Mouse (Mus musculus): ENCODE data around the gene Scgn. TPM values are rescaled to one million over a fixed set of nuclear protein-coding genes. Genes with fewer than 3 reads are reported as not detected.

Scgn gene
- 3.7 and 5.5 TPM in 2 replicates for polyA plus RNA-seq (2012; rRNA removed)

DNA sequence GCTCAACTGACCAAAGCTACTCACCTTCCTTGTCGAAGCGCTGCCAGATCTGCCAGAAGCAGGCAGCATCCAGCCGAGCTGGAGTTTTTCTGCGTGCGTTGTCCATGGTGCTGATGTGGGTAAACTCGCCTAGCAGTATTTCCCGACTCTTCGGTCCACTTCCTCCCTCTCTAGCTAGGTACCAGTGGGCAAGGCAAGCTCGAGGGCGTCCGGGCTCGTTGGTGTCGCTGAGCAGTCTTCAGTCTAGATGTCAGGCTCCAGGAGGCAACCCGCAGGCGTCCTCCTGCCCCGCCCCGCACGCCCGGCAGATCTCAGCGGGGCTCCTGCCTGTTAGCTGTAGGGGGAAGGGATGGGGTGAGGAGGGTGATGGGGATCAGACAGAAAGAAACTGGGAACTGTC lies at the start of gene Scgn:
Gene Scgn, minus strand, starts transcription at position 287 of the 400 bp plus-strand sequence.
- peak; percentile 31 for DNase-seq (ENCODE audit: low read depth, low spot score)
- 2% methylated on average over 20 of the region's 20 CpGs for WGBS

DNA sequence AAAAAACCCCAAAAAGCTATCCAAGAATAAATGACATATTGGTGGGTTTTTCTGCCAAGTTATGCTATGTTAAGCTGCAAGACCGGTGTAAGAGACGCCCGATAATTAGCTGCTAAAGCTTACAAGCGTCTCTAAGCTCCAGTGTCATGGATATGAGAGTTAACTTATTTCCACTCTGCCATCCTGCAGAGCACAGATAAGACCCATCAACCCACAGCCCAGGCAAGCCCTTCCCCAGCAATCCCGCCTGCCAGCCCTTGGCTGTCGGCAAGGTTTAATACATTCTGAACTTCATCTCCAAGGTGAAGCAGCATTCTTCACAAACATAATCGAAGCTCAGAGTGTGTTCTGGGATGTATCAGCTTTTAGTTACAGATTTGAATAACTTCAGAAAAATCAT lies 49.2 kb upstream of the Scgn start:
- DNase-seq (ENCODE audit: low read depth, low spot score) = no peak
- 95% methylated on average over 7 of the region's 7 CpGs for WGBS

DNA sequence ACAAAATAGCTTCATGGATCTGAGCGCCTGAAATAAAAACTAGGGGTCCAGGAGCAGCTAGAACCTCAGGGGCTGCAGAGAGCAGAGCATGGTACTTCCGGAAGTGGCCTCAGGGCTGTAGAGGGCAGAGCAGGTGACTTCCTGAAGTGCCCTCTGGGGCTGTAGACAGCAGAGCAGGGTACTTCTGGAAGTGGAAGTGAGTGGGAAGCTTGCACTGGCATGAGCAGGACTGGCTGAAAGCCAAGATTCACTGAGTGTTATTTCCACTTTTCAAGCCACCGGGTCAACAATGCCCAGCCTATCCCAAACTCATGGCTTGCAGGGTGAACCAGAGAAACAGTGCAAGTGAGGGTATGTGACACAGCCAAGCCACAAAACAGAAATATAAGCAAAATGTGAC lies 46.5 kb upstream of the Scgn start:
- DNase-seq (ENCODE audit: low read depth, low spot score) = no peak
- WGBS = 69% methylated on average over 3 of the region's 3 CpGs

DNA sequence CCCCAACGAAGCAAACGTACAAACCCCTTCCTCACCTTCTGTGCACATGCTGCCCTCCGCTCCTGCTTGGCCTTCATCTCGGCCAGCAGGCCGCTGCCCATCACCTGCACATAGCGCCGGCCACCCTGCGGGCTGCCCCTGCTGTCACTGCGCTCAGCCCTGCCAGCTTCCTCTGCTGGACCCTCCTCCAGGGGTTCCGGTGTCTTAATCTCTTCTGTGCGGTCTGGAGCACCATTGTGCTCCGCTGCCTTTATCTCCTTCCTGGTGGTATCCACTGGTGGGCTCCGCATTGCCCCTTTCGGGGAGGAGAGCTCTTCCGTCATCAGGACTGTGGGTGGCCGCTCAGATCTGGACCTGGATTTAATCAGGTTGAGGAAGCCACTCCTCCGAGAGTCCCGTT lies 45.1 kb upstream of the Scgn start:
- 85% methylated on average over 18 of the region's 18 CpGs for WGBS
- DNase-seq (ENCODE audit: low read depth, low spot score) = no peak

DNA sequence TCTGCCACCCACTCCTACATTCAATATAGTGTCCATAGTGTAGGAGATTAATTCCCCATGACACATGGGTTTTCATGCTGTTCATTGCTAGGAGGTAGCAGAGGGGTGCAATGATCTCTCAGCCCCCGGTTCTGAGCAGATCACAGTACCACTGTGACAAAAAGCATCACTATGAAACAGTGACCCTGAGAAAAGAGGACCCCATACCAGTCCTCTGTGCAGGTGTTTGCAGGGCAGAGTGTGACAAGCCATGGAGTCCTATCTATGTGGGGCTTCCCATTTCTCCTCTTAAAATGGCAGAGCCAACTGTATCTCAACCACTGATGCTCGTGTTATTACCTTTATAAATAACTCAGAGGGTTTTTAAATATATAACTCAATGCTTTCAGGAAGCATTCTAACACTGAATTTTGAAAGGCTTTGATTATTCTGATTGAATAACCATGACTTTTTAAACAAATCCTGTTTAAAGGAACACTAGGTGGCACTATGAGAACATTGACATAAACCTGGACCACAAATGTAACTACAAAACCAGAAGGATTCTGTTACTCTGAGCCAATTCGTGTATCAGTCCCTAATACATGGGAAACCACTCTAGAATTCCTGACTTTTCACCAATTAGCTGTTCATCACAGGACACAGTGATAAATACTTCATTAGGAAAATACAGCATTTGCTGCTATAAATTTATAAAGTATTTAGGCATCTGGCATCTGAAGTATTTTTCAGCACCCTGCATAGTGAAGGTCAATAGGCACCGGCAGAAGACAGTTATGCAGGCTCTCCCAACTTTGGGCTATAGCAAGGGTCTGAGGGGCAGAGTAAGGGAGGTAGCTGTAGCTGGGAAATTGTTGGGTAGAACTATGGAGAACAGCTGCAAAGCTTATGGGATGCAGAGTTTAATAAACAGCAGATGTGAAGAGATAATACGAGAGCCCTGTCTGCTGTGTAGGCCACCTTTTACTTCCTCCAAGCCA lies 36.5 kb upstream of the Scgn start:
- no peak for DNase-seq (ENCODE audit: low read depth, low spot score)
- 73% methylated on average over 5 of the region's 5 CpGs for WGBS

DNA sequence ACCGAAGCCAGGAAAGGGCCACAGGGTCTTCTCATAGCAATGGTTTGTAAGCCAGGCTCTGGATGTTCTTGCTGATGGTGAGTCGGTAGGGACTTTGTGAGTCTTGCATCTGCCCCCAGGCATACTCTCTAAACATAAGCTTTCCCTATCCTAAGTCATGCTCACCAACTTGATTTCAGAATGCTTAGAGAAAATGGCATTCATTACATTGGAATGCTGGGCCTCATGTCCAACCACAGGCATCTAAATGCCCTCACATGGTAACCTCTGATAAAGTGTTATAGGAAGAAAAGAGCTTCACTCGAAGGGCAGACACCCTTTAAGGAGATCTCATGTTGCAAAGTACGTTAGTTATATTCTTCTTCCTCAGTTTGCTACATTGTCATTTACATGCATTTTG lies 27.5 kb upstream of the Scgn start:
- 92% methylated on average over 4 of the region's 4 CpGs for WGBS
- DNase-seq (ENCODE audit: low read depth, low spot score) = no peak

DNA sequence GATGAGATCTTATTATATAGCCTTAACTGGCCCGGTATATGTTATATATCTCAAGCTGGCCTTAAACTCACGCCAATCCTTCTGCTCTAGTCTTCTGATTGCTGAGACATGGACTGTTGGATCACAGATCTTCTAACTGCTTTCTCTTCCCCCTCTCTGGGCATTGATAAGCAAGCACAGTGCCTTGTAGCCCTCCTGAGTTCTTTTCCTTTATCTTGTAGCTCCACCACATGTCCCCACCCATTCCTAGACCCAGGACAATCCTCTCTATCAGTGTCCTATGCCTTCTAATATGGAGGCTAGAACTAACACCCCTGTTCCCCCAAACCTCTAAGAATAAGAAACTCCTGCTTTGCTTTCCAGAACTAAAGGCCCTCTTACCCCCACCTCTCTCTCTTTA lies 14.5 kb upstream of the Scgn start:
- WGBS = 82% methylated on average over 2 of the region's 2 CpGs

DNA sequence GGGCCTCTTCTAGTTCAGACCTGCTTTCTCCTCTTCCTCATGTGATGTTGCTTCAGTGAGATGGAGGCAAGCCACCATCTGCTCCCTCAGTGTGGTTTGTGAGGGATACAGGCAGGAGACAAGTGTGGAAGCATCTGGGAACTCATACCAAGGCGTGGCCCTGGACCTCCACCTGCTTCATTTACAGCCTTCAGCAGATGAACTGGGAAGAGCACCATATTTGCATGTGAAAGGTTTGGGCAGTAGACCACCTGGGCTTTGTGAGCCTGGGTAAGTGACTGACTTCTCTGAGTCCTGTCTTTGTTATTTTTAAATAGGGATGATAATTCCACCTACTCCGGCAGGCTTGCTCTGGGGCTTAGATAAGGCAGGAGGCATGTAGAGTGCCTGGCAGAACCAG lies 10.8 kb upstream of the Scgn start:
- no peak for DNase-seq (ENCODE audit: low read depth, low spot score)
- WGBS = 63% methylated on average over 2 of the region's 2 CpGs

More for the DNA sequence above, 14.5 kb upstream of the Scgn start:
- DNase-seq (ENCODE audit: low read depth, low spot score) = no peak

DNA sequence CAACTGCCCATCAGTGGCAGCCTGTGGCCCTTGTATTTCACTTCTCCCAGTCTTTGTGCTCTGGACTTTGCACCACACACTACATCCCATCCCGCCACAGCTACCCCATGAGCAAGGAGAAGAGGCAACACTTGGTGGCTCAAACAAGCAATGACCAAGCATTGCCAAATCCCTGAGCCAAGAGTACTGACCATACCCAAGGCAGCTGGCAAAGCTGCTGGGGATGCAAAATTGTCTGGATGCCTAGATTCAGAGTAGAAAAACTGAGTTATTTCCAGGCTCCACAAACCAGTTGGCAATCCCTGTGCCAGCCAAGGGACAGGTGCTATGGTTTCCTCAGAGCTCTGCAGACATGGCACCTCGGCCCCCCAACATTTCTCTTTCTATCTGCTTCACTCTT lies 10.1 kb upstream of the Scgn start:
- DNase-seq (ENCODE audit: low read depth, low spot score) = no peak
- 73% methylated on average over 2 of the region's 2 CpGs for WGBS

DNA sequence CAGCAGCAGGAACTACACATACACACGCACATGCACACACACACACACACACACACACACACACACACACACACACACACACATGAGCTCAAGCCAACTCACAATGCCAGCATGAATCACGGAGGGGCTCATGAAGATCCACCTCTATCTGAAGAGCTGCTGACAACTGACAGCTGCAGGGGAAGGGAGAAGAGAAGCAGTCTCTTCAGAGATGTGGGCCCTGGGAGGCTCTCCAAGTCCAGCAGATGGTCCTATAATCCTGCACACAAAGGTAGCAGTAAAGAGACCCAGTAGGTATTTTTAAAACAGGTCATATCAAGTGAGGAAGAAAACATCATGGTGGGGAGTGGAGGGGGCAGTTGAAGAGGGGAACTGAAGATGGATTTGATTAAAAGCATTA lies 7.8 kb upstream of the Scgn start:
- no peak for DNase-seq (ENCODE audit: low read depth, low spot score)
- 68% methylated on average over 2 of the region's 2 CpGs for WGBS

DNA sequence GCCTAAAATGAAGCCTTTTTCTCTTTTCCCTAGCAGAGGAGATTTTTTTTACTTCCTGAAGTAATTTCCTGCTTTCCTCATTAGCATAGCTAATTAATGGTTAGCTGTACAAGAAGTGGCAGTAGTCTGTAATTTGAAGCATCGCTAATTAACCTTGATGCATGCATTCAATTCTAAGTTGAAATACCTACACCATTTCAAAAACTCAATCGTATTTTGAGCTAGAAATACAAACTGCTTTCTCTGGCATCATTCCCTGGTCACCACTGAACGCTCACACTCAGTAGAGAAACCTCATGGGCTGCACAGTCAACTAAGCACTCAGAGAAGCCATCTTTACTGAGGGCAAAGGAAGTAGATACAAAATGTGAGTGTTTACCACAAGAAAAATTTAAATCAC lies 3.7 kb upstream of the Scgn start:
- no peak for DNase-seq (ENCODE audit: low read depth, low spot score)
- WGBS = 74% methylated on average over 3 of the region's 3 CpGs

DNA sequence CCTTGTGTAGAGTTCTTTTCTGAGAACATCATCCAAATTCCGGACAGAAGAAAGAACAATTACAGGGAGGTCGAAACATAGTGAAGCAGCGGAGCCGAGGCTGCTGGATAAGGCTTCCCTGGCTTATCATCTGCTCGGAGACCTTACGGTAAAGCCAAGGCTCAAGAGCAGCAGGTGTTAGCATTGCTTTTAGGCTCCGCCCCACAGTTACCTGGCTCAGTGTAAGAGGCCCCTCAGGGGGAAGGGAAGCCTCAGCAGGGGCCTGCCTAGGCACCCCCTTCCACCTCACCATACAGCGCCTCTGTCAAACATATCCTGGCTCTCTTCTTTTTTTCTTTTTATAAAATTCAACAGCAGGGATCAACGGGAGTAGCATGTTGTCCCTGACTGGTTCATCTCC lies 3.0 kb upstream of the Scgn start:
- WGBS = 10% methylated on average over 9 of the region's 9 CpGs
- DNase-seq (ENCODE audit: low read depth, low spot score) = no peak

DNA sequence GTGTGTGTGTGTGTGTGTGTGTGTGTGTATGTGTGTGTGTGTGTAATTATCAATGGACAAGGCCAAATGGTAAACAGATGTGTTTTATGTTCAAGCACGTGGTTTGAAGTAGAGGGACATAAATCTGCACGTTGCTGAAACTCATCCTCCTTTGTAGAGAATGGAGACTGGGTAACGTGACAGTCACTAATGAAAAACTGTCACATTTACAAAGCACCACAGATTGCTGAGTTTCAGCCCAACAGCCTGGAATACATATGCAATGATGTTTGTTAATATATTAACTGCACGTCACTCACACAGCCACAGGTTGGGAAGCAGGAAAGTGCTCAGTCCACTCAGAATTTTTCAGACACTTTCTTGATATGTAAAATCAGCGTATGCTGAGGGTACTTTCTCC lies 563 bp downstream of the Scgn start:
- WGBS = 38% methylated on average over 5 of the region's 5 CpGs

DNA sequence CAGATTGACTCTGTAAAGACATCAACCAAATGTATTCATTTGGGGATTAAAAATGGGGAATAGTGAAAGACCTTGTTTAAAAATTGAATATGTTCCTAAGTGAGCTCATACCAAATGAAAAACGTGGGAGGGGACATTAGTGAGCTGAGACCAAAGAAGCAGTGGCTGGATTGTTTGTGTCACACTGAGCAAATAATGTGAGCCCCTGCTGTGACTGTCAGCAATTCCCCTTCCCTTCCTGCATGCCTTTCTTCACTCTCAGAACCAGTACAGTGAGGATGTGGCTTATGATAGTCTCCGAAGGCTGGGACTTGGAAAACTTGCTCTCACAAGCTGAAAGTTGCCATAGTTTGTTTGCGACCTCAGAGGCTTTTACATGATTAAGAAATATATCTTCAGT lies 5.9 kb downstream of the Scgn start:
- DNase-seq (ENCODE audit: low read depth, low spot score) = no peak
- WGBS = 43% methylated on average over 3 of the region's 3 CpGs

More for the DNA sequence above, 563 bp downstream of the Scgn start:
- DNase-seq (ENCODE audit: low read depth, low spot score) = no peak

DNA sequence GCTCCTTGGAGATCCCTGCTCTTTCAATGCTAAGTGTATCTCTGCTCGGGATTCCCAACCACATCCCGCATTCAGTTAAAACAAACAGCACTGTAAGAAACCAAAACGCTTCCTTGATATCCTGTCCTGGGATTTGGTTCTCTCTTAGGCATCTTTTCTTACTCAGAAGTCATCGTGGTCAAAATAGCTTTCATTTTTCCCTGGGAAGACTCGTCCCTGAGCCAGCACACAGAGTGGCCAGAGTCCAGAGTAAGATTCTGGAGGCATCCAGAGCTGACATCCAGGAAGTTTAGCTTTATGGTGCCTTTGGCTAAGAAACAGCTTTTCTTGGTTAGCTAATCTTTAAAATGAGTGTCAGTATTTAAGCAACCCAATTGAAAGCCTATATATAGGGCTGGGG lies 18.7 kb downstream of the Scgn start:
- no peak for DNase-seq (ENCODE audit: low read depth, low spot score)
- WGBS = 21% methylated on average over 5 of the region's 5 CpGs

DNA sequence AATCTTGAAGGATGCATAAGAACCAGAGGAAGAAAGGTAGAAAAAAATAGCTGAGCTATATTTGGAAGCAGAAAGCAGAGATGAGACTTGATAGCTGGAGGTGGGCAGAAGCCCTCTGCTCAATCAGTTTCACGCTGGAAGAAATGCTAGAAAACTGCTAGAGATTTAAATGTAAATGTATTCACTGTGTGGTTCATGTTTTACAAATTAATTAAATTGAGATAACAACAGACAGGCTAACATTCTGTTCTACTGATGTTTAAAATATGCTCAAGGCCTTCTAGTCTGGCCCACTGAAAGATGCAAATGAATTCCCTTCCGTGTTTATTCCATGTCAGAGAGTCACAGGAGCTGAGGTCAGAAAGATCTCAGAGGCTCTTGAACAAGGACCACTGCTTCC lies 19.1 kb downstream of the Scgn start:
- WGBS = 62% methylated on average over 2 of the region's 2 CpGs
- no peak for DNase-seq (ENCODE audit: low read depth, low spot score)

DNA sequence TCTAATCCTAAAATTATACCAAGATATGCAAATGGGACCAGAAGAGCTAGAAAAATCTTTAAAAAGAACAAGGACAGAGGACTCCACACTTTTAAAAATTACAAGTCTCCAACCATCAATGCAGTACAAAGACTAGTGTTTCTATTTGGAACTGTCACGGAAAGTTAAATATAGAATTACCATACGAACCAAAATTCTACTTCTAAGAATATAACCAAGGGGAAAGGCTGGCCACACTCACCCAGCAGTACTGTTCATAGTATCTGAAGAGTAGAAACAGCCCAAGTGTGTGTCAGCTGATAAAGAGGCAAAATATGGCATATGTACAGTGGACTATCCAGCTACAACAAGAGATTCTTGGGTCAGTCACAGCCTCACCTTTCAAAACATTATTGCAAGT lies 26.1 kb downstream of the Scgn start:
- 73% methylated on average over 2 of the region's 2 CpGs for WGBS
- DNase-seq (ENCODE audit: low read depth, low spot score) = no peak

DNA sequence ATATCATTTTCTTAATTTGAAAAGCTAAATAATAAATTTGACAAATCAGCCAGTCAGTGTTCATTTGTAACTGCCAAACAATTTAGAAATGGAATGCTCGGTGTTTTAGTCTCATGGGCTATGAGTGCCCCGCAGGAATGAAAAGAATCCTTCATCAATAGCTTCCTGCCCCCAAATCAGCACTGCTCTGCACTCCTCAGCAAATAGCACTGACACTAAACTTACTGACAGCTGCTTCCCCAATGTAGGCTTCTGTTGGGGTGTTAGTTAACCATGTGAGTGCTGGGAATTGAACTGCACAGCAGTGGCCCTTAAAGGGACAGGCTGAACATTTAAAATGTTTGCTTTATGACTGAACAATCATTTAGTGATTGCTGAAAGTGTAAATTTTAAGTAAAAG lies 31.2 kb downstream of the Scgn start:
- WGBS = 31% methylated on average over 2 of the region's 2 CpGs
- DNase-seq (ENCODE audit: low read depth, low spot score) = no peak

DNA sequence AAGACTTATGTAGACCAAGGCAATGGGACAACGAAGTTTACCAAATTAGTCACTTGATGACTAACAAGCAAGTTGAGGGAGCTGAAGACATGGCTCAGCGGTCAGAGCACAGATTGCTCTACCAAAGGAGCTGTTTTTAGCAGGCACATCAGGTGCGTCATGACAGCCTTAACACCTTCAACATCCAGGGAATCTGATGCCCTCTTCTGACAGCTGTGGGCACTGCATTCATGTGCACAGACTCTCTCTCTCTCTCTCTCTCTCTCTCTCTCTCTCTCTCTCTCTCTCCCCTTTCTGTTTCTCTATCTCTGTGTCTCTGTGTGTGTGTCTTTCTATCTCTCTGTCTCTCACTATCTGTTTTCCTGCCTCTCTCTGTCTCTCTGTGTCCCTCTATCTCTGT lies 40.1 kb downstream of the Scgn start:
- 51% methylated on average over 3 of the region's 3 CpGs for WGBS
- no peak for DNase-seq (ENCODE audit: low read depth, low spot score)

DNA sequence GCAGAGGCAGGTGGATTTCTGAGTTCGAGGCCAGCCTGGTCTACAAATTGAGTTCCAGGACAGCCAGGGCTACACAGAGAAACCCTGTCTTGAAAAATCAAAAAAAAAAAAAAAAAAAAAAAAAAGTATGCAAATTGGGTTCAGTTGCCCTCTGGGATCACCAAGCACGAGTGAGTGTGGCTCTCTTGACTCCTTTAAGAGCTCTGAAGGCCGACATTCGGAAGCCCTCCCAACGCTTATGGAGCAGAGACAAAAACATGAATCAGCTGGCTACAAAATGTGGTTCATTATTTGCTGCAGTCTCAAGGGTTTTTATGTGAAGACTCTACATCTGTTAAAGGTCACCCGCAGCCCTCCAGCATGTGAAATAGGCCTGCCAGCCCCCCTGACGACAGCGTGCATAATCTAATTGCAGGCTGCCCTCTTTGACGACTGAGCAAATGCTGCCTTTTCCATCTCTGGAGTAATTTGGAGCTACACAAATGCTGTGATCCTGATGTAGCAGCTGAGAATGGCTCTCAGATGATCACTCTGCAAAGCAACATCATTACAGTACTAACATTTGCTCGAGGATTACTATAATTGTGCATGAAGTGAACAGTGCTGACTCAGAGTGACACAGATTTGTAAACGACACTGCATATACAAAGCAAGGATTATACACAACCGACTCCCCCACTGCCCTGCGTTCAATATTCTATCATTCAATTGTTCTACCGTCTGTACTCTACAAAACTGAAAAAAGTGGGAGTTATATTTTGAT lies 41.3 kb downstream of the Scgn start:
- no peak for DNase-seq (ENCODE audit: low read depth, low spot score)
- WGBS = 67% methylated on average over 14 of the region's 14 CpGs

DNA sequence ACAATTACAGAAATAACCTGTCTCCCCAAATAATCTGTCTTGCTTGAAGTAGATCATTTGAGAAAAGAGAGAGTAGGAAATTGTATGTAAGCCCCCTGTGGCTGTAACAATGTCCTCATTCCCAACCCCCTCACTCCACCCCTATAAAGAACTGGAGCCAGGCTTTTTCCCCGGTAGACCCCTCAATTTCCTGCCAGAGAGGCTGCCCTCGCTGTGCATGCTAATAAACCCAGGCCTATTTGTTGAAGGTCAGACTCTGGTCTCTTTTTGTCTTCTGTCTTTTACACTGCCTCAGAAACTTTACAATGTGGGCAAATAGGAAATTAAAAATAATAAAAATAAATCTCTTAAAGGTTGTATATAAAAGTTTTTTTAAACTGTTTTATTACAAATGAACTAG lies 44.8 kb downstream of the Scgn start:
- WGBS = 51% methylated on average over 2 of the region's 2 CpGs
- no peak for DNase-seq (ENCODE audit: low read depth, low spot score)

All from large intestine, adult 2 months (tissue).